Mouse (Mus musculus): ENCODE results near the gene Rnf227.

GRCm38 (mm10) chr11:69362479-69362878 is 22.2 kb downstream of the Rnf227 start:
- TF ChIP-seq POLR2A (IDR thresholded peaks at IDR 0.05; ENCODE audit: insufficient read length, low read depth) (no peak), MAX (IDR thresholded peaks at IDR 0.05; ENCODE audit: low read depth) (no peak), USF1 (IDR thresholded peaks at IDR 0.05; ENCODE audit: low read depth) (no peak), POLR2AphosphoS2 (IDR thresholded peaks at IDR 0.05; ENCODE audit: insufficient read length, low read depth) (no peak), E2F4 (IDR thresholded peaks at IDR 0.05; ENCODE audit: insufficient read depth) (no peak), TCF3 (IDR thresholded peaks at IDR 0.05; ENCODE audit: insufficient read length, low read depth) (no peak), MYOD1 (IDR thresholded peaks at IDR 0.05; ENCODE audit: control insufficient read depth in 1 of 3, insufficient read length in 2 of 3, low read depth in 2 of 3) (no peak), SRF (IDR thresholded peaks at IDR 0.05; ENCODE audit: control insufficient read depth, insufficient read length, low read depth) (no peak), REST (IDR thresholded peaks at IDR 0.05; ENCODE audit: insufficient read depth, insufficient read length) (no peak), CEBPB (IDR thresholded peaks at IDR 0.05; ENCODE audit: insufficient read depth, poor library complexity, severe bottlenecking) (no peak), MYOG (IDR thresholded peaks at IDR 0.05; ENCODE audit: control insufficient read depth in 1 of 3, insufficient read depth in 1 of 3, insufficient read length in 2 of 3, low read depth in 2 of 3) (no peak), TCF12 (IDR thresholded peaks at IDR 0.05; ENCODE audit: insufficient read depth, poor library complexity, severe bottlenecking) (no peak)

All from myocyte (in vitro differentiated cells).